Mouse (Mus musculus): ENCODE measurements around the gene Omt2b.
"Not testable (repeated sequence)": the region's sequence is repeated elsewhere in the genome, so short reads cannot be mapped to it uniquely, and the experiment has no call there.

The Omt2b gene

GRCm38 (mm10) chr9:78327289-78327688, at the start of gene Omt2b:
TSS of gene Omt2b (plus strand) at chr9:78327589.
- CTCF ChIA-PET: not testable (repeated sequence)

DNA sequence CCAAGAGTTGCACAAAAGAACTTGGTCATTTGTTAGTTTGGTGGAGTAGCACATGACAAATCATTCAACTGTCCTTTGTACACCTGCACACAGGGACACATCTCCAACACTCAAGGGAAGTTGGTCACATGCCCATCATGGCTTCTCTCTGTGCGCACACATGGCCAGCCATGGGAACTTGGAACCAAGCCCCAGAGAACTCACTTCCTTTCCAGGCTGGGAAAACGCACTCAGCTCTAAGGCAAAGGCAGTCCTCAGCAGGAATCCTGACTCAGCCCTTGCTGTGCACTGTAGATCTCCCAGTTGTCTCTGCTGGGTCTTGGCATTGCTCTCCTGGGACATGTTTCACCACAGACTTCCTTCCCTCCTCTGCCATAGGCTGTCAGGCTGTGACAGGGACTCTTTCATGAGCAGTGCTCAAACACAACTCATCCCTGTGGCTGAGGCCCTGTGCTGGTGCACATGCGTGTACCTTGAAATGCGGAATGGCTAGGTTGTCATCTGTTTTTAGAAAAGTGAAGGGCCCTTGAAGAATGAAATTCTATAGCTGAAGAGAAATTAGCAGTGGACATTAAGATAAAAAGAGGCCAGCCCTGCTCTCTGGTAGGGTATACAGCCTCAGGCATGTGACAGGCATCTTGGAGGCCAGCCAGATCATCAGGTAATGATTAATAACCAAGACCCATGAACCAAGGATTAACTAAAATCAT, 45.2 kb upstream of the Omt2b start:
- CTCF ChIA-PET: not testable (repeated sequence)

GRCm38 (mm10) chr9:78289063-78289462, 38.3 kb upstream of the Omt2b start:
- CTCF ChIA-PET: not testable (repeated sequence)

GRCm38 (mm10) chr9:78289723-78290122, 37.7 kb upstream of the Omt2b start, which contains the start of gene Gm10639:
TSS of gene Gm10639 (plus strand) at chr9:78289923.
- CTCF ChIA-PET: not testable (repeated sequence)

DNA sequence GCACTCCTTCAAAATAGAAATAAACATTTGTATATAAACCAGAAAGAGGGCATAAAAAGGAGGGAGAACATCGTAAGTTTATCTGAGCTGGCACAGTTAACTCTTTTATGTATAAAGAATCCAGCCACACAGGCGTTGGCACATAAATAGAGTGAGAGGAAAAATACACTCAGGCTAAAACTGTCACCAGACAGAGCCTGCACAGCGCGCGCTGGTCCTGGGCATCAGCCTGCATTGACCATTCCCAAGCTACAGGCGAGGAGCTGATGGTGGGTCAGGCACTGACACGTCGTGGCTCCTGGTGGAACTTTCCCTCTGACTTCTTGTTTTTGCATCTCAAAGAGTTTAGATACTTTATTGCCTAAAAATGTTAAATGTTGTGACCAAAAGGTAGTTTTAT, 34.9 kb upstream of the Omt2b start:
- CTCF ChIA-PET: not testable (repeated sequence)

DNA sequence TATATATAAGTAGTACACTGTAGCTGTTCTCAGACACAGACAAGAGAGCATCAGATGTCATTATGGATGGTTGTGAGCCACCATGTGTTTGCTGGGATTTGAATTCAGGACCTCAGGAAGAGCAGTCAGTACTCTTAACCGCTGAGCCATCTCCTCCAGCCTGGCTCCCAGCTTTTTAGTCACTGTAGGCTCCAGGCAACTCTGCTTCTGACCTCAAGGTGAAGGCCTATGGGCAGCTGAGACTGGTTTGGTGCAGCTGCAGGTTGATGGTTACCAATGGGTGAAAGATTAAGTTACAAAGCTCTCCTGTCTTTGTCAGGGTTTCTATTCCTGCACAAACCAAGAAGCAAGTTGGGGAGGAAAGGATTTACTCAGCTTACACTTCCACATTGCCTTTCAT, 33.7 kb upstream of the Omt2b start:
- CTCF ChIA-PET: not testable (repeated sequence)

DNA sequence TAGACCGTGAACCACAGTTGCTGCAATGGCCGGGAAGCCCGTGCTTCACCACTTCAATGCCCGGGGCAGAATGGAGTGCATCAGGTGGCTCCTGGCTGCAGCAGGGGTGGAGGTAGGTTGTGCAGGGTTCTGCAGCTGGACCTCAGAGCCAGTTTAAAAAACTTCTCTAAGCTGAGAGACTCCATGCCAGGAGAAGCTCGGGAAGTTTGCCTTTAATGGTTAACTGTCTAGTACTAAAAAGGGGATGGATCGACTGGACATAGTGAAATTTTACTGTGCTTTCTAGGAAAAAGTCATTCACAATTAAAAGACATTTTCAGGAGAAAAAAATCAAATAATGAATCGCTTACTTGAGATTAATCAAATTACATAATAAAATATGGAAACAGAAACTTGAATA, 32.6 kb upstream of the Omt2b start:
- CTCF ChIA-PET: not testable (repeated sequence)

GRCm38 (mm10) chr9:78296089-78296488, 31.3 kb upstream of the Omt2b start:
- CTCF ChIA-PET: not testable (repeated sequence)

- CTCF ChIA-PET: no interaction called here
Measured at GRCm38 (mm10) chr9:78298232-78298631, 29.2 kb upstream of the Omt2b start.

GRCm38 (mm10) chr9:78299143-78299542, 28.2 kb upstream of the Omt2b start:
- CTCF ChIA-PET: not testable (repeated sequence)

GRCm38 (mm10) chr9:78308122-78308521, 19.3 kb upstream of the Omt2b start:
- CTCF ChIA-PET: not testable (repeated sequence)

GRCm38 (mm10) chr9:78314696-78315095, 12.7 kb upstream of the Omt2b start, which contains the start of gene Omt2a:
TSS of gene Omt2a (minus strand) at chr9:78314796.
- CTCF ChIA-PET: no interaction called here

- CTCF ChIA-PET: no interaction called here
Measured at GRCm38 (mm10) chr9:78319499-78319898, 7.9 kb upstream of the Omt2b start.

GRCm38 (mm10) chr9:78337050-78337449, 9.7 kb downstream of the Omt2b start:
- CTCF ChIA-PET: not testable (repeated sequence)

DNA sequence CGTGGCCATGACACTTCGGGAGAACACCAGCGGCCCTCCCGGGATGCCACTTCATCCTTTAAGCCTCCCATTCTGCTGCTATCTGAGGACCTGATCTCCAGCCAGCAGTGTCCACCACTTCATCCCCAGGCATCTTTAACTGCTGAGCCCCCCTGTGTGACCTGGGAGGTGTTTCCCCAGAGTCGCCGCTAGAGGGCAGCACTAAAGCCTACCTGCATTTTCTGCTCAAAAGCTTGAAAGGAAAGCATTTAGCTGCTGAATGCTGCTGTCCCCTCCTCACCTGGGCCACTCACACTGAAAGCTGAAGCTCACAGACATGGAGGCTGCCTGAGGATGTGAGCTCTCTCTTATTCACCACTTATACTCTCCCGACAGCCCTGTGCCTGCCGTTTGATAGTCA, 12.9 kb downstream of the Omt2b start:
- CTCF ChIA-PET: interaction anchor here (0.6 kb wide), 1 partner anchor 19 kb away, joined by 3 read pairs; no protein-coding TSS in a partner anchor

DNA sequence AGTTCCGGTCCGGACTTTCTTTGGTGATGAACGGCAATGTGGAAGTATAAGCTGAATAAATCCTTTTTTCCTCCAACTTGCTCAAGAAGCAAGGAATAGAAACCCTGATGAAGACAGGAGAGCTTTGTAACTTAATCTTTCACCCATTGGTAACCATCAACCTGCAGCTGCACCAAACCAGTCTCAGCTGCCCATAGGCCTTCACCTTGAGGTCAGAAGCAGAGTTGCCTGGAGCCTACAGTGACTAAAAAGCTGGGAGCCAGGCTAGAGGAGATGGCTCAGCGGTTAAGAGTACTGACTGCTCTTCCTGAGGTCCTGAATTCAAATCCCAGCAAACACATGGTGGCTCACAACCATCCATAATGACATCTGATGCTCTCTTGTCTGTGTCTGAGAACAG, 15.1 kb downstream of the Omt2b start:
- CTCF ChIA-PET: not testable (repeated sequence)

GRCm38 (mm10) chr9:78343055-78343454, 15.7 kb downstream of the Omt2b start:
- CTCF ChIA-PET: not testable (repeated sequence)

- CTCF ChIA-PET: not testable (repeated sequence)
Measured at GRCm38 (mm10) chr9:78345235-78345634, 17.8 kb downstream of the Omt2b start.

DNA sequence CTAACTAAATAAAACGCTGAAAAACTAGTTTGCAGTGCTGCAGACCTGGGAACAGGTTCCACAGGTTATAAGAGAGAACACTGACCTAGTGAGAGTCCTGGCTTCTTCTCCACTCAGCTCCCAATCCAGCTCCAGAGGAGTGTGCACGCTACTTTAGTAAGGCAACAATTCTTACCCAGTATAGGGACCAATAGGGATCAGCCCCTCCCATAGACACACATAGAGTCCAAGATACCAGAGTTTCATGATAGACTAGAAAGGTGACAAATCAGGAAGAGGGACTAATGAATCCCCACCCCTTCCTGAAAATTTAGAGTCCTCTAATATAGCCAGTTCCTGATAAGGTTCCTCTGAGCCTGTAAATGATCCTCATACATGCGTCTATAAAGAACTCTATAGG, 19.6 kb downstream of the Omt2b start:
- CTCF ChIA-PET: no interaction called here

DNA sequence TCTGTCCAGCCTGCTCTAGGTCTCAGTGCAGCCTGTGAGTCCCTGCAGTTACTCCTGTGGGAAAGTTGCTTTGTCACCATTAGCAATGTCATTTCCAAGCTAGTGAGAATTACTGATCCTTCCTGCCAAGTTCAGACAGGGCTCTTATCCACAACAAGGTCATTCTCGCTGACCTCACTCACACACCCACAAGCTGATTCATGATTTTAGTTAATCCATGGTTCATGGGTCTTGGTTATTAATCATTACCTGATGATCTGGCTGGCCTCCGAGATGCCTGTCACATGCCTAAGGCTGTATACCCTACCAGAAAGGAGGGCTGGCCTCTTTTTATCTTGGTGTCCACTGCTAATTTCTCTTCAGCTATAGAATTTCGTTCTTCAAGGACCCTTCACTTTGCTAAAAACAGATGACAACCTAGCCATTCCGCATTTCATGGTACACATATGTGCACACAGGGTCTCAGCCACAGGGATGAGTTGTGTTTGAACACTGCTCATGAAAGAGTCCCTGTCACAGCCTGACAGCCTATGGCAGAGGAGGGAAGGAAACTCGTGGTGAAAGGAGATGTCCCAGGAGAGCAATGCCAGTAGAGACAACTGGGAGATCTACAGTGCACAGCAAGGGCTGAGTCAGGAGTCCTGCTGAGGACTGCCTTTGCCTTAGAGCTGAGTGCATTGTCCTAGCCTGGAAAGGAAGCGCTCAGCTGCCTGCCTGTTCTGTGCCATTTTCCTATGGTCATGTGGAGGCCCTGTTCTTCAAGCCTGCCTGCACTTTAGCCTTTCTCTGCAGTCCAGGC, 21.0 kb downstream of the Omt2b start:
- CTCF ChIA-PET: not testable (repeated sequence)

DNA sequence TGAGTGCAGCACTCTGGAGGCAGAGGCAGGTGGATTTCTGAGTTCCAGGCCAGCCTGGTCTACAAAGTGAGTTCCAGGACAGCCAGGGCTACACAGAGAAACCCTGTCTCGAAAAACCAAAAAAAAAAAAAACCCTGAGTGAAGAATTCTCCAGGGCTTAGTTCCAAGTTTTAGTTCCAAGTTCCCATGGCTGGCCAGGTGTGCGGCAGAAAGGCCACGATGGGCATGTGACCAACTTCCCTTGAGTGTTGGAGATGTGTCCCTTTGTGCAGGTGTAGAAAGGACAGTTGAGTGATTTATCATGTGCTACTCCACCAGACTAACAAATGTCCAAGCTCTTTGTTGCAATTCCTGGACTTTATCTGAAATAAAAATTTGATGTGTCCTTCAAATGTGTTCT, 21.8 kb downstream of the Omt2b start:
- CTCF ChIA-PET: interaction anchor here (0.7 kb wide), 1 partner anchor 425 kb away, joined by 16 read pairs; no protein-coding TSS in a partner anchor

- CTCF ChIA-PET: not testable (repeated sequence)
Measured at GRCm38 (mm10) chr9:78350007-78350406, 22.6 kb downstream of the Omt2b start.
